Mouse (Mus musculus): ENCODE measurements around the gene Arid3a.

The Arid3a gene

DNA sequence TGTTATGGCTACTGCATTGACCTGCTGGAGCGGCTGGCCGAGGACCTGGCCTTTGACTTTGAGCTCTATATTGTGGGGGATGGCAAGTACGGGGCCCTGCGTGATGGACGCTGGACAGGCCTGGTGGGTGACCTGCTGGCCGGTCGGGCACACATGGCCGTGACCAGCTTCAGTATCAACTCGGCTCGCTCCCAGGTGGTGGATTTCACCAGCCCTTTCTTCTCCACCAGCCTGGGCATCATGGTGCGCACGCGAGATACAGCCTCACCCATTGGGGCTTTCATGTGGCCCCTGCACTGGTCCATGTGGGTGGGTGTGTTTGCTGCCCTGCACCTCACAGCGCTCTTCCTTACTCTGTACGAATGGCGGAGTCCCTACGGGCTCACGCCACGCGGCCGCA lies 47.2 kb downstream of the Arid3a start:
- DNase-seq (ENCODE audit: low read depth in 1 of 2, low spot score in 2 of 2): no peak

DNA sequence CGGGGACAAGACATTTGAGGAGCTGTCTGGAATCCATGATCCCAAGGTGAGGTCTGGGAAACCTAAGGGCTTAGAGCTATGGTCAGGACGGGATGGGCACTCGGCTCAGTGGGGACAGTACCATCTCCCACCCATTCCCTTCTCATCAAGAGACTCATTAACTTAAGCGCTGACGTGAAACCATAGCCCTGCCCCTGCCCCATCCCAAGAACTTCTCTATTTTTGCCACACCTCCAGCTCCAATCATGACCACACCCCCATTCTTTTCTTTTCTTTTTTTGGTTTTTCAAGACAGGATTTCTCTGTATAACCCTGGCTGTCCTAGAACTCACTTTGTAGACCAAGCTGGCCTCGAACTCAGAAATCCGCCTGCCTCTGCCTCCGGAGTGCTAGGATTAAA lies 47.8 kb downstream of the Arid3a start:
- no peak for DNase-seq (ENCODE audit: low read depth in 1 of 2, low spot score in 2 of 2)

DNA sequence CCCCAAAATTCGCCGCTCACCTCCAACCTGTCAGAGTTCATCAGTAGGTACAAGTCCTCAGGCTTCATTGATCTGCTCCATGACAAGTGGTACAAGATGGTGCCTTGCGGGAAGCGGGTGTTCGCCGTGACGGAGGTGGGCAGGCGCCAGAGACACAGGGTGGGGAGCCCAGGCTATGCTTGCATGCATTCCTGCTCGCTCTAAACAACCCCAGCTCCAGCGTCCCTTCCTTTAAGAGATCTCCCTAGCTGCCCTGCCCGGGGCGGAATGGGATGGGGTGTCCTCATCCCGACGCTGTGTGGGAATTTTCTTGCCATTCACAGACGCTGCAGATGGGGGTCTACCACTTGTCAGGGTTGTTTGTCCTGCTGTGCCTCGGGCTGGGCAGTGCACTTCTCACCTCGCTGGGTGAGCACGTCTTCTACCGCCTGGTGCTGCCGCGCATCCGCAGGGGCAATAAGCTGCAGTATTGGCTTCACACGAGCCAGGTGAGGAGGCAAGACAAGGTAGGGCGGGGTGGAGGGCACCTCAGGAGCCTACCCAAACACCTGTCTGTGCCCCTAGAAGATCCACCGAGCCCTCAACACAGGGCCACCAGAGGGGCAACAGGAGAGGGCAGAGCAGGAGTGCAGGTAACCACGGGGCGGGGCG lies 49.4 kb downstream of the Arid3a start:
- DNase-seq (ENCODE audit: low read depth in 1 of 2, low spot score in 2 of 2): no peak

DNA sequence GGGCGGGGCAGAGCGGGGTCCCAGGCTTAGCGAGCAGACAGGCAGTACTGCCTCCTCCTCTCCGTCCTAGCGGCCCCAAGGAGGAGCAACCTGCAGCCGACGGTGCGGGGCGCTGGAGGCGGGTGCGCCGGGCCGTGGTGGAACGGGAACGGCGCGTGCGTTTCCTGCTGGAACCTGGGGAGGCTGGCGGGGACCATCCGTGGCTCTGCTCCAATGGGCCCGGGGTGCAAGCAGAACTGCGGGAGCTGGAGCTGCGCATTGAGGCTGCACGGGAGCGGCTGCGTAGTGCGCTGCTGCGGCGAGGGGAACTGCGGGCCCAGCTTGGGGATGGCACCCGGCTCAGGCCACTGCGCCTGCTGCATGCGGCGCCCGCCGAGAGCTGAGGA lies 49.9 kb downstream of the Arid3a start:
- no peak for DNase-seq (ENCODE audit: low read depth in 1 of 2, low spot score in 2 of 2)

DNA sequence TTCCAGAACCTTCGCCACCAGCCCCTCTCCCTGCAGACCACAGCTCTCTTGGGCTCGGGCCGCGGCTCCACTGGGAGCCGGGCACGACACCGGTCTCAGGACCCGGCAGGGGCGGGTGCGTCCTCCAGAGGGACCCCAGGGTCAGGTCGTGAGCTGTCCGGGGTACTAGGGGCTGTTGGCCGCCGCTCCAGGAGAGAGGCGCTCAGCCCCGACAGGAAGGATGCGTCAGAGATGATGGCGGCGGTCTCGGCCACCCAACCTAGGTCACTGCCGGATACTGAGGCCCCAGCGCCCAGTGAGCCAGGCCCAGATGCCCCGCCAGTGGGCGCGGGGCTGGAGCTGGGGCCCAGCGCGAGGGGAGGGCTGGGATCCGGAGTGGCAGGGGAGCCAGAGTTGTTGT lies 50.5 kb downstream of the Arid3a start:
- no peak for DNase-seq (ENCODE audit: low read depth in 1 of 2, low spot score in 2 of 2)

DNA sequence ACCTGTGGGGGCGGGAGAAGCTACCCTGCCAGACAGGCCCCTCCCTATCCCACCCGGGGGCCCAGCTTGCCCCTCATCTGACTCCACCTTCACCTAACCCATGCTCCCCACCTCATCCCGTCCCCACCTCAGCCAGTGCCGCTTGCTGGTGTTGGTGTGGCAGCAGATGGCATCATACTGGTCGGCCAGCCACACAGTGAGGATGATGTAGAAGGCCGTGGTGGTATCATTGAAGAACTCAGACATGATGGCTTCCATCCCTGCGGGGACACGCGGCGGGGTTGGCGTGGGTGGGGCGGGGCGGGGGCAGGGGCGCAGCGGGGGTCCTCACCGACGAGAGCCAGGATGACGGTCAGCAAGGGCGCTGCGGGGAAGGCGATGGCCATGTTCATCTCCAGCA lies 51.2 kb downstream of the Arid3a start:
- DNase-seq (ENCODE audit: low read depth in 1 of 2, low spot score in 2 of 2): no peak

DNA sequence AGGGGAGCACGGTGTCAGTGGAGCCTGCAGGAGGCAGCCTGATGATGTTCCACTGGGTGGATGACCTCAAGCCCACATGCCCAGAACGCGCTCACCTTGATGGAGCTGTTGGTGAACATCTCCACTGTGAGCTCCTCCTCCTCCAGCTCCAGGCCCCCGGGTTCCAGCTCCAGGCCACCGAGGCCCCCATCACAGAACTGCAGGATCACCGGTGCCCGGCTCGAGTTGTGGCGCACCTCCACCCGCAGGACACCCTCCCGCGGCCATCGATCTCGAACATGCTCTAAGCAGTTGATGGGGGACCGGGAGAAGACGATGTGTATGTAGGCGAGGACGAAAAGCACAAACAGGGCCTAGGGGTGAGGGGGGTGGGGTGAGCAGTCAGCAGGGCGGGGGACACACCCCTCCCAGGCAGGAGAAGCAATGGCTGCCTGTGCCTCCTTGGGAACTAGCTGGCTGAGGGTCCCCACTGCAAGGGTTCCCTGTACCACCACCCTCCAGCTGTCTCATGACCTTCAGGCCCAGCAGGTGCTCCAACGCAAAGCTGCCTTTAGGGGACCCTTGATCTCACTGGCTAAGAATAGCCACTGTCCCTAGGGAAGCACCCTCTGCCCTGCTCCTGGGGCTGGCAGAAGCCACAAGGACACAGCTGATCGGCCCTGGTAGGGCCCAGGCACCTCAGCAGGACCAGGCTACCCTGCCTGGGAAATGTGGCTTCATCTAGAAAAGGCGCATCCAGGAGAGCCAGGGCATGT lies 52.7 kb downstream of the Arid3a start:
- no peak for DNase-seq (ENCODE audit: low read depth in 1 of 2, low spot score in 2 of 2)

DNA sequence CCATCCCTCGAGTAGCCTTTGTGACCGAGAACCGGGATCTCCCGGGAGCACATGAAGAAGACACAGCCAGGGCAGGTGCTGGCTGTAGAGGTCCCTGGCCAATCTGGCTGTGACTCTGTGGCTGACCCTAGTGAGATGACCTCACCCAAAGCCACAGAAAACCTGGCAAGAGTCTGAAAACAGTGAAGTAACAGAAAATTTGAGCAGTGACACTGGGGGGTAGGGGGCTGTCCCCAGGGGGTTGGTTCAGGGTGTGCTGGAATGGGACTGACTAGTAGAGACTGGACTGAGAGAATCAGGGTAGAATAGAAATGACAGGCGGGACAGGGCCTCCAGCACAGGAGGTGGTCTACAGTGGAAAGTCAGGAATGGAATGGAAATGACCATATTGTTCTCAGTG lies 56.4 kb downstream of the Arid3a start:
- no peak for DNase-seq (ENCODE audit: low read depth in 1 of 2, low spot score in 2 of 2)

DNA sequence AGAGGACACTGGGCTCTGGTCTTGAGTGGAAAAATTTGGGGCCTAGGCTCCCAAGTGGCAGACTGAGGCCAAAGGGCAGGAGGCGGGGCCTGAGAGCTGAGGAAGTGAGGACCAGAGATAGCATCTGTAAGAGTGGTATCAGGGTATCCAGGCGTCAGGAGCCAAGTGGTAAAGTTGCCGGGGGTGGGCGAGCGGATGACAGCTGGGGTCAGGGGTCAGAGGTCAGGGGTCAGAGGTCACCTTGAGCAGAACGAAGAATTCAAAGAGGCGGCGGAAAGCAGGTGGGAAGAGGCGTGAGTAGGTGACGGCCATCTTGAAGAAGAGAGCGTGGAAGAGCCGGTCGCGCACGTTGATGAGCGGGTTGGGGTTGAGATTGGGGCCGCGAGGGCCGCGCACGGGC lies 56.8 kb downstream of the Arid3a start:
- DNase-seq (ENCODE audit: low read depth in 1 of 2, low spot score in 2 of 2): peak in 1 of 2 experiments; percentile 62

DNA sequence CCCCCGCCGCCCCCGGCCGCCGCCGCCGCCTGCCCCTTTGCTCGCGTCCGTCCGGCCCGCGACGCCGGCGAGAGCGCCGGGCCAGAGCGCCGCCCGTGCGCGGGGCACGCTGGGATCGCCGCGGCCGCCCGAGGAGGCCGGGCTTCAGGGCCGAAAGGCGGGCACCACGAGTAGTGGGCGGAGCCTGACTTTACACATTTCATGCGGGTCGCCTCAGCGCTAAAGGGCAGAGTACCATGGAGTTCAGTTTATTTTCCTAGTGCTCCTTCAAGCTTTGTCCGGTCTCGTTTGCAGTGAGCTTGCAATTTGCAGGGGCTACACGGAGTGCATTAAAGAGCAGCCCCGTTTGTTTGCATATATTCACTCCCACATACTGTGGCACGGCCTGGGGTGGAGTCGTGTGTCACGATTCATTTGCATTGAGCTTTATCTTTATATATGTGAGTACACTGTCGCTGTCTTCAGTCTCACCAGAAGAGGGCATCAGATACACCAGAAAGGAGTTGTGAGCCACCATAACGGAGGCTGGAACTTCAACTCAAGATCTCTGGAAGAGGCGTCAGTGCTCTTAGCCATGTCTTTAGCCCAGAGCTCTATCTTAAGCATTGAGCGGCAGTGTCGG lies 57.5 kb downstream of the Arid3a start, which contains the start of gene Tmem259:
Gene Tmem259, minus strand, starts transcription at position 136 of the 622 bp plus-strand sequence.
- peak in 1 of 2 experiments; percentile 79 for DNase-seq (ENCODE audit: low read depth in 1 of 2, low spot score in 2 of 2)

DNA sequence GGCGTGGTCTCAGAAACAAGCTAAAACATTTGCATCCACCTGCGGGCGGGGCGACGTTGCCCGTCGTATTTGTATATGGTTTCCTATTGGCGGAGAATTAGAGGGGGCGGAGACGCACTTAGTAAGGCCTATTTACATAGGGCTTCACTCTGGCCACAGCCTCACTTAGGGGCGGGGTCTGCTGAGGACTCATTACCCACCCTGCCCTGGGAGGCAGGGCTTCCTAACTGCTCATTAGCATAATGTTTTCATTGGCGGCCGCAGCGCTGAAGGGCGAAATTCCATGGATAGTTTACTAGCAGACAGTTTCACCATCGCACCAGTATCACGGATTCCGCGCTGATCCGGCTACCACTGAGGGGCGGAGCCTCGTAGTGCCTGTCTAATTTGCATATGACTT lies 58.0 kb downstream of the Arid3a start:
- peak; percentile 91 to 92 for DNase-seq (ENCODE audit: low read depth in 1 of 2, low spot score in 2 of 2)

DNA sequence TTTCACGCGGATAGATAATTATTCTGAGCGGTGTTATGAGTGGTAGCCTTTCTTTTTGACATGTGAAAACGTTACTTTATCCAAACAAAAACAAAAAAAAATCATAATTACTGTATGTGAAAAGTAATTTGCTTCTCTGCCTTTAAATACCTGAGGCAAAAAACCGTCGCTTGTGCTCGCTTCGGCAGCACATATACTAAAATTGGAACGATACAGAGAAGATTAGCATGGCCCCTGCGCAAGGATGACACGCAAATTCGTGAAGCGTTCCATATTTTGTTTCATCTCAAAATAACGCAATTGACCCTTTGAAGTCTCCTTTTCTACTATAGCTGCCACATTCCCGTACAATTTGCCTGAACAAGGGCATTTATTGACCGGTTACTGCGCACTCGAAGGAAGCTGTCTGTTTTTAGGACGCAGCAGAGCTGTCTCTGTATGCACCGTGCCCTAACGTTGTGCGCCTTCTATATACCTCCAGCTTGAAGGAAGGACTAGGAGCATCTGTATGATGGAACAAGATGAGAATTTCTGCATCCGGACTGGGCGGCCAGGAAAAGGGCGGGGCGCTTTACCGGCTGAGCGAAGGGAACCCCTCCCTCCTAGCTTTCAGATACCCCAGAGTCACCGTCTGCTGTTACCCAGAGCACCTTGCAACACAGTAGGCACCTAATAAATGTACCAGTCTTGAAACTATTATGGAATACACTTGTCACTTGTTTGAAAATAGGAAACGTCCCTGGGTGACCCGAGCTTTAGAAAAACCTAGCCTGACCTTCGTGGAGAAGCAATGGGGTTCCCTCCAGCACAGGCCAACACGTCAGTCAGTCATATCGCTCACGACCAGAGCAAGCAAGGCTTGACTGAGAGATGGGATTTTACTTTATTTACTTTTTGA lies 58.7 kb downstream of the Arid3a start:
- DNase-seq (ENCODE audit: low read depth in 1 of 2, low spot score in 2 of 2): peak in 1 of 2 experiments; percentile 43

DNA sequence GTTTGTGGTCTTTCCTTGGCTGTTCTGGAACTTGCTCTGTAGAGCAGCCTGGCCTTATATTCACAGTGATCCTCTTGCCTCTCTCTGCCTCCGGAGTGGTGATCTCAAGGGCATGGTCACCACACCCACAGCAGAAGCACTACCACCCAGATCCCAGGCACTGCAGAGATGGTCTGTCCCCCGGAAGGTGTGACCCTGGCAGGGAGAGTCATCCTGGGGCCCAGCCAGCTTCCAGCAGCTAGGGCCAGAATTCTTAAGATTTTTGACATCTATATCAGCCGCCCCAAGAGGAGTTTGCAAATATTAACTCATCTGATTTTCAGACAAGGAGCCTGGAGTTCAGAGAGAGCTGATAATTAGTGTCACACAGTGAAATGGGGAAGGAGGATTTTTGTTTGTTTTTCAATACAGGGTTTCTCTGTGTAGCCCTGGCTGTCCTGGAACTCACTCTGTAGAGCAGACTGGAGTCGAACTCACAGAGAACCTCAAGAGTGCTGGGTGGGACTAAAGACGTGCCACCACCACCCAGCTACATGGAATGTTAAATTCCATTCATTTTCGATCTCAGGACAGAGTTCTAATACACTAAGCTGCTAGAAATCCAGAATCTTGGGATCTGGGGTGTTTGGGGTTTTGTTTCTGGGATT lies 59.5 kb downstream of the Arid3a start:
- no peak for DNase-seq (ENCODE audit: low read depth in 1 of 2, low spot score in 2 of 2)

DNA sequence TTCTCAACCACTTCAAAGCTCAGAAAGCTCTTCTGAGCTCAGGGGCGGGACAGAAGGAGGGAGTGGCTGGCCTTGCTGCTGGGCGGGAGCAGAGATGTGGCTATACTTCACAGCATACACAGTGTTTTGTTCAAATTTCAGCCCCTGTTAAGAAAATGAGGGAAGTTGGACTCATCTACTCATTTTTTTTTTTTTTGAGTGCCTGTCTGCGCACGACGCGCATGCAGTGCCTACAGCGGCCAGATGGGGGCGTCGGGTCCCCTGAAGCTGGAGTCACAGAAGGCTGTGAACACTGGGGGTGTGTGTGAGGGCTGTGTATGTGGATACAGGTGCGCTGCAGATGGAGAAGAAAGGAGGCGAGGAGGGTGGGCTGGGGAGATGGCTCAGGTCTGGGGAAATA lies 60.1 kb downstream of the Arid3a start:
- peak; percentile 74 to 93 for DNase-seq (ENCODE audit: low read depth in 1 of 2, low spot score in 2 of 2)

DNA sequence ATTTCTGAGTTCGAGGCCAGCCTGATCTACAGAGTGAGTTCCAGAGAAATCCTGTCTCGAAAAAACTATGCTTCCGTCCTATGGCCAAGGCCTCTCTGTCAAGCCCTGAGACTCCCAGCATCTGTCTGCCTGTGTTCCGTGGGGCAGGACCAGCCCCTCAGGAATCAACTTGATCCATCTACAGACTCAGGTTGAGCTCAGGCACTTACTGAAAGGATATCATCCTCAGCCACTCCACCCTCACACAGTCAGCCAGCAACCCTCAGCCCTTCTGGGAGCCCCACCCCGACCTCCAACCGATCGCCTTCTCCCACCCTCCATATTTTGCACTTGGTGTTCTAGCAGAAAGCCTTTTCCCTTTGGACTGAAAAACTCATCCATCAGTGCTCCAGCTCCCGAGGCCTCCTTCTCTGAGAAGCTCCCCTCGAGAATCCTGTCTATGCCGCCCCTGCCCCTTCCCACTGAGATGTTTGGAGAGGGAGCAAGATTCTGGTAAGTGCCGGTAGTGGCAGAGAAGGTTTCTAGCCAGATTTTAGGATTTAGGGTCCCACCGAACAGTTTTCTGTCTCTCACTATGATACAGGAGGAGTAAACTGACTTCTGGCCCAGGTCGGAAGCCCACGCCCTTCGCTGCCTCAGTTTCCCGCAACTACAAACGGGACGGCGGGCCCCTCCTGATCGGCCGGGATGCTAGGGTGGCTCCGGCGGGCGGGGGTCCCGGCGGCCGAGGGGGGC lies 61.1 kb downstream of the Arid3a start:
- DNase-seq (ENCODE audit: low read depth in 1 of 2, low spot score in 2 of 2): no peak

DNA sequence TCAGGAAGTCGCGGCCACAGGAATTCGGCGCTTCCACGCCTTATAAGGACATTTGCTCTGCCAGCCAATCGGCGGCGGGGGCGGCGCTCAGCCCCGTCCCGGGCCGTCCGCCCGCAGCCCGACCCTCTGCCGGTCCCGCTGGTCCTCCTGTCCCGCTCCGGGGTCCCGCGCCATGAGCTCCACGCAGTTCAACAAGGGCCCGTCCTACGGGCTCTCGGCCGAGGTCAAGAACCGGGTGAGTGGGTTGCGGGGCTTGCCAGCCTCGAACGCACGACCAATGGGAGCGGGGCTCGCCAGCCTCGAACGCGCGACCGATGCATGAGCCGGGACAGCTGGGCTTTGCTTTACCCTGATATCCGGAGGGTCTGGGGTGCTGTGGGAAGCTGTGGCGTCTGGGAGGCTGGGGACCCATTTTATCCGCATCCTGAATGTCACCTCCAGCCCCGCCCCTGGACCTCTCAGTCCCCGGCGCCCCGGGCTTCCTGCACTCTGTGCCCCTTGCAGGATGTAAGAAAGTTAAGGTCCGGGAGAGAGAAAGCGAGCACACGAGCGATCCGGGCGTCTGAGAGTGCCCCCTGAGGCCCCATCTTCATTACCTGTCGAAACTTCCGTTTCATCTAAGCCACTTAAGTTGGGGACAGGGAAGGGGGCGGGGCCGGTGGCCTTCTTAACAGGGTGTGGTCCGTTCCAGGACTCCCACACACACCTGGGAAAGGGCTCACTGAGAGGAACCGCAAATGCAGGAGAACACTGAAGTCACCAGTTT lies 61.8 kb downstream of the Arid3a start, which contains the start of gene Cnn2:
Gene Cnn2, plus strand, starts transcription at position 79 of the 766 bp plus-strand sequence.
- no peak for DNase-seq (ENCODE audit: low read depth in 1 of 2, low spot score in 2 of 2)

DNA sequence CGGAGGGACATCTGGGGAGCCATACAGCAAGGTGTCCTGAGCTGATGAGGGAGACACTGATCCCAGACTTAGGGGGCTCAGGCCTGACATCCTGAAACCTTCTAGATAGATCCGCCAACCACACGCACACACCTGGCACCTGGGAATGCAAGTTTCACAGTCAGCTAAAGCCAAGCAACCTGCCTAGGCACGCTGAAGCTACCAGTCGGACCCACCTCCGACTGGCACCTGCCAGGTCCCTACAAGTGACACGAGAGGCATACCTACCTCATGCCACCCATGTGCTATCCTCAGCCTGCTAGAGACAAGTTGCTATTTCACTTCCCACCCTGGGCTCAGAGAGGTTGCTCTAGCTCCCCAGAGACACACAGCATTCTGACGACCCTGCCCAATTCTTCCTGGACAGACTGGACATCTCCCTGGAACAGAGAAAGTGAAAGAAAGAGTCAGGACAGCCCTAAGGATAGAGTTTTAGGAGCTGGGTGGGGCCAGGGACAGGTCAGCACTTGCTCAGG lies 62.5 kb downstream of the Arid3a start:
- no peak for DNase-seq (ENCODE audit: low read depth in 1 of 2, low spot score in 2 of 2)

DNA sequence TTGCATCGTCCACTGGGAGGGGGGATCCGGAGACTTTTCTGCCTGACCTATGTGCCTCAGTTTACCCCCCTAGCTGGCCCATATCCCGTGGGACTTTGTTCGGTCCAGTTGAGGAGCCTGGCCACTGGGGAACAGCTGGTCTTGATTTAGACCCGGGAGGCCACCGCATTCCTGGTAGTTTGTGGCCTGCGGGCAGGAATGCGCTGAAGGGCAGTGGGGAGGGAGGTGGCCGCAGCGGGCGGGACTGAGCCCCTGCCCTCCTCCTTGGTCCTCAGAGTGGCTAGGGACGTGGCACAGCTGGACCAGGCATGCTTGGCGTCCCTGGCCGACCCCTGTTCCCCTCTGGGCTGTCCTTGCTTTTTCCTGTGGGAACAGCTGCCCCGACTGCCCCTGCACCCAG lies 63.0 kb downstream of the Arid3a start:
- DNase-seq (ENCODE audit: low read depth in 1 of 2, low spot score in 2 of 2): no peak

DNA sequence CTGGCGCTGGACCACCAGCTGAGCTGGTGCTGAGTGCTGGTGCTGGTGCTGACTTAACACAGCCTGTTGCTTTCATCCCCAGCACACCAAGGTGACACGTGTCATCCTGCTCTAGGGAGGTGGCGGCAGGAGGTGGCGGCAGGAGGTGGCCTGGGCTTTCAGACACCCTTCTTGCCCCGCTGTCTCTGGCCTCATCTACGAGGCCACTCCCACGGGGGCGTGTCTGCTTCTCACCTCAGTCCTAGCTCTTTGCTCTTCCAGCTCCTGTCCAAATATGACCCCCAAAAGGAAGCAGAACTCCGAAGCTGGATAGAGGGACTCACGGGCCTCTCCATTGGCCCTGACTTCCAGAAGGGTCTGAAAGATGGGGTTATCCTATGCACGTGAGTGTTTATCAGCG lies 64.3 kb downstream of the Arid3a start:
- no peak for DNase-seq (ENCODE audit: low read depth in 1 of 2, low spot score in 2 of 2)

All from monocyte, adult 2 months (primary cell).